Mouse (Mus musculus): ENCODE measurements around the gene Anks6. TPM values are rescaled to one million over a fixed set of nuclear protein-coding genes. Genes with fewer than 3 reads are reported as not detected.

Gene Anks6
- polyA plus RNA-seq, 1 experiment from 2014 or later = 2.7 TPM

GRCm38 (mm10) chr4:46988824-46989223, 68.4 kb downstream of the Anks6 start:
- no peak overlapping the region for H3K4me3 ChIP-seq (ENCODE audit: inconsistent target)
- 86% methylated on average over 4 of the region's 4 CpGs for WGBS (ENCODE audit: missing documents)
- H3K79me2 ChIP-seq (ENCODE audit: inconsistent target) = no peaks in the 10 kb centered on the region
- H3K36me3 ChIP-seq (ENCODE audit: inconsistent target) = no peaks in the 10 kb centered on the region
- no peak overlapping the region for H3K27ac ChIP-seq

GRCm38 (mm10) chr4:46988257-46988656, 69.0 kb downstream of the Anks6 start:
- Histone ChIP-seq H3K79me2 (ENCODE audit: inconsistent target) (no peaks in the 10 kb centered on the region), H3K4me3 (ENCODE audit: inconsistent target) (no peak overlapping the region), H3K27ac (no peak overlapping the region), H3K36me3 (ENCODE audit: inconsistent target) (no peaks in the 10 kb centered on the region)
- 69% methylated on average over 3 of the region's 3 CpGs for WGBS (ENCODE audit: missing documents)

DNA sequence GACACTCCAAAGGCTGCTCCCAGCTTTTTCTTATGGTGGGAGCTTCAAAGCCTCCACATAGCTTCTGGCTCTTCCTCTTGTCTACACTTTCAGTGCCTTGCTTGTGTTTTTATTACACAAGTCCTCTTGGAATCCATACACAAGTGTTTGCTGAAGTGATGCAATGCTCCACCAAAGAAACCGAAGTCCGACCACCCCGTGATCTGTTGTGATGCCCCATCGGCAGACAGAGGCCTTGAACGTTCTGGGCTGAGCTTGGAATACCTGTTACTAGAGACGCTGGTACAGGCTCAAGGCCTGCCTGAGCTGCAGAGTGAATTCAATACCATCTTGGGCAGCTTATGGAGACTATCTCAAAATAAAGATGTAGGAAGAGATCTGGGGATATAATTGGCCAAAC, 69.4 kb downstream of the Anks6 start:
- Histone ChIP-seq H3K27ac (no peak overlapping the region), H3K79me2 (ENCODE audit: inconsistent target) (no peaks in the 10 kb centered on the region), H3K36me3 (ENCODE audit: inconsistent target) (no peaks in the 10 kb centered on the region), H3K4me3 (ENCODE audit: inconsistent target) (no peak overlapping the region)
- WGBS (ENCODE audit: missing documents) = 92% methylated on average over 6 of the region's 6 CpGs

- Histone ChIP-seq H3K36me3 (ENCODE audit: inconsistent target) (no peaks in the 10 kb centered on the region), H3K79me2 (ENCODE audit: inconsistent target) (no peaks in the 10 kb centered on the region), H3K4me3 (ENCODE audit: inconsistent target) (no peak overlapping the region), H3K27ac (no peak overlapping the region)
These were observed 71.2 kb downstream of the Anks6 start for GRCm38 (mm10) chr4:46986054-46986453.

GRCm38 (mm10) chr4:46982912-46983311, 74.3 kb downstream of the Anks6 start:
- Histone ChIP-seq H3K4me3 (ENCODE audit: inconsistent target) (no peak overlapping the region), H3K79me2 (ENCODE audit: inconsistent target) (no peaks in the 10 kb centered on the region), H3K36me3 (ENCODE audit: inconsistent target) (no peaks in the 10 kb centered on the region), H3K27ac (no peak overlapping the region)
- 69% methylated on average over 5 of the region's 5 CpGs for WGBS (ENCODE audit: missing documents)

DNA sequence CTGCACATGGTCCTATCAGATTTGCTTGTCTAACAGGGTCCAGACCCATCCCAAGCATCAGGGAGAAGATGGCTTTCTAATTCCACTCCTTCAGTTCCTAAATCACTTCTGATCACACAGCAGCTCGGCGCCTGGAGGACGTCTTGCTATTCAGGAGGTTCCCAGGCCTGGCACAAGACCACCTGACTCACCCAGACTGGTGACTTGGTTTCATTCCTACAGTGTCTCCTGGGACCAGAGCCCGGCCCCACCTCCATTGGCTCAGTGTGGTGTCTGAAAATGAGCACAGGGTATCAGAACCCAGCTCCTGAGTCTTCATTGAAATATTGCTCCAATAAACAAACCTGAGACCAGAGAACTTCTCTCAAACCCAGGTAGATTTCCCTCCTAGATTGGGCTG, 75.1 kb downstream of the Anks6 start:
- H3K79me2 ChIP-seq (ENCODE audit: inconsistent target) = no peaks in the 10 kb centered on the region
- H3K36me3 ChIP-seq (ENCODE audit: inconsistent target) = no peaks in the 10 kb centered on the region
- no peak overlapping the region for H3K4me3 ChIP-seq (ENCODE audit: inconsistent target)
- H3K27ac ChIP-seq = no peak overlapping the region
- 88% methylated on average over 4 of the region's 4 CpGs for WGBS (ENCODE audit: missing documents)

- no peak overlapping the region for H3K4me3 ChIP-seq (ENCODE audit: inconsistent target)
- H3K36me3 ChIP-seq (ENCODE audit: inconsistent target) = no peaks in the 10 kb centered on the region
- no peak overlapping the region for H3K27ac ChIP-seq
- H3K79me2 ChIP-seq (ENCODE audit: inconsistent target) = no peaks in the 10 kb centered on the region
- WGBS (ENCODE audit: missing documents) = 88% methylated on average over 6 of the region's 6 CpGs
These were observed 78.9 kb downstream of the Anks6 start for GRCm38 (mm10) chr4:46978371-46978770.

DNA sequence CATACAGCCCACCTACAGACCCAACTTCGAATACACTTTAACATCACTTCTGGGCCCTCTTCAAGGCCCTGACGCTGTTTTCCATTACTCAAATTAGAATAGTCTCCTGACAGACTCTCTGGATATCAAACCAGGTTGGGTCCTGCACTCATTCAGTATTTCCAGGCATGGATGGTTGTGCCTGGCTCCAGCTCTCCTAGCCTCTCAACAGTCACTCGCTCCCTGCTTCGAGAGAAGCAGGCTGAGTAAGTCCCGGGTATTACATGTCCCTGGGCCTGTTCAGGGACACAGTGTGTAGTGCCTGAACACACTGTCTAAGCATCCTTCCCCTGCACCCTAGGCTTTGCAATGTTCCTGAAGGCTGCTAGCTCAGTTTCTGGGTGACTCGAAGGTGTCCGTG, 80.1 kb downstream of the Anks6 start:
- H3K79me2 ChIP-seq (ENCODE audit: inconsistent target) = no peaks in the 10 kb centered on the region
- H3K36me3 ChIP-seq (ENCODE audit: inconsistent target) = no peaks in the 10 kb centered on the region
- no peak overlapping the region for H3K27ac ChIP-seq
- 94% methylated on average over 7 of the region's 7 CpGs for WGBS (ENCODE audit: missing documents)
- H3K4me3 ChIP-seq (ENCODE audit: inconsistent target) = no peak overlapping the region

- Histone ChIP-seq H3K36me3 (ENCODE audit: inconsistent target) (no peaks in the 10 kb centered on the region), H3K4me3 (ENCODE audit: inconsistent target) (no peak overlapping the region), H3K79me2 (ENCODE audit: inconsistent target) (no peaks in the 10 kb centered on the region), H3K27ac (no peak overlapping the region)
- WGBS (ENCODE audit: missing documents) = 84% methylated on average over 11 of the region's 11 CpGs
These were observed 80.6 kb downstream of the Anks6 start for GRCm38 (mm10) chr4:46976671-46977071.

- WGBS (ENCODE audit: missing documents) = 90% methylated on average over 10 of the region's 10 CpGs
These were observed 83.9 kb downstream of the Anks6 start for GRCm38 (mm10) chr4:46973322-46973721.

GRCm38 (mm10) chr4:46967981-46968380, 89.2 kb downstream of the Anks6 start:
- Histone ChIP-seq H3K27ac (no peak overlapping the region), H3K4me3 (ENCODE audit: inconsistent target) (no peak overlapping the region), H3K36me3 (ENCODE audit: inconsistent target) (no peaks in the 10 kb centered on the region), H3K79me2 (ENCODE audit: inconsistent target) (no peaks in the 10 kb centered on the region)
- 77% methylated on average over 10 of the region's 10 CpGs for WGBS (ENCODE audit: missing documents)

More at GRCm38 (mm10) chr4:46973322-46973721, 83.9 kb downstream of the Anks6 start:
- Histone ChIP-seq H3K27ac (no peak overlapping the region), H3K4me3 (ENCODE audit: inconsistent target) (no peak overlapping the region), H3K36me3 (ENCODE audit: inconsistent target) (no peaks in the 10 kb centered on the region), H3K79me2 (ENCODE audit: inconsistent target) (no peaks in the 10 kb centered on the region)

DNA sequence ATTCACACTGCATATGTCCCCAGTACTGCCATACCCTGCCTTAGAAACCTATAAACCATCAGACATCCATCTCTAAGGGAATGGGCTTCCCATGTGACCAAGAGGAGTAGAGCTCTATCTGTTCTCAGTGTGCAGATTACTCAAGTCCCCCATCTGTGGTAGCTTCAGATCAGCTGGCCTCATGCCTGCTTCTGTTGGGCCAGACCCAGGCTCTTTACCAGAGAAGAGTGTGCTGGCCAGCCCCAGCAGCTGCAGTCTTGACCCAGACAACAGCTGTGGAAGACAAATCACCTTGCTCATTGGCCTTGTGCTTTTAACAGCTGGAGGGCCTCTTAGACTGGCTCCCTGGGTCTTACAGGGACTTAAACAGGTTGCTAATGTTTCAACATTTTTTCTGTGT, 90.7 kb downstream of the Anks6 start:
- Histone ChIP-seq H3K79me2 (ENCODE audit: inconsistent target) (no peaks in the 10 kb centered on the region), H3K36me3 (ENCODE audit: inconsistent target) (no peaks in the 10 kb centered on the region), H3K4me3 (ENCODE audit: inconsistent target) (no peak overlapping the region), H3K27ac (no peak overlapping the region)

Other genes starting within 250 kb of the Anks6 start
- gene Gabbr2, start 65.6 kb downstream of the Anks6 start, polyA plus RNA-seq (2018) = 0.07 to 0.31 TPM (median 0.10 TPM) in 3 replicates
- 5.1 to 6.6 TPM (median 6.3 TPM) in 3 replicates for gene Galnt12, start 34.5 kb upstream of the Anks6 start, polyA plus RNA-seq (2018)
- 0.47 to 1.2 TPM (median 0.62 TPM) in 3 replicates for gene Col15a1, start 150.7 kb upstream of the Anks6 start, polyA plus RNA-seq (2018)